Mouse (Mus musculus): ENCODE results near the gene B3gnt2. TPM values are rescaled to one million over a fixed set of nuclear protein-coding genes. Genes with fewer than 3 reads are reported as not detected.

Gene B3gnt2
- polyA plus RNA-seq, 1 experiment from 2014 or later: 8.4 TPM

DNA sequence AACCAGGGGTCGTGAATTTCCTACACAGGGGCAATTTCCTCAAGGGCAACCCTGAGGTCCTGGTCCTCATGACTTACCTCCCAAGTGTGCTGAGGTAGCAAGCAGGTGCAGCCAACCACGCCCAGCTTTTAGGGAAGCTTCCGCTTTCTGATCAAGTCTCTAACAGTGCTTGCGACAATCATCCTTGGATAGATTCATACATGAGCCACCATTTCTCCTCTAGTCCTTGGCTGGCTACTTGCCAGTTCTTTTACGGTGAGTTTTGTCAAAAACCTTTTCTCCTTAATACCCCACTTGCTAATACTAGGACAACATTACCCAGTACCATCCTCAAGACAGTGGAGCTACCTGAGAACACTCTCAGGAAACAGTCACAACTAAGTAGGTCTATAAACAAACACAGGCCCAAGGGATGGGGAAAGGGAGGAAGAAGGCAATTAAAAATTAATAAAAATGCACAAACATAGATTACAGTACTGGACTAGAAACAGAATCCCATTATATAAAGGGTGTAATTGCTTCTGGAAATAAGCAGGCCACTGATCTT lies 12.0 kb downstream of the B3gnt2 start:
- Histone ChIP-seq H3K9ac (ENCODE audit: low read length) (no peak overlapping the region), H3K4me3 (ENCODE audit: low read depth, low read length) (no peak overlapping the region), H3K4me2 (ENCODE audit: low read length) (no peak overlapping the region), H3K9me3 (ENCODE audit: control insufficient read depth, low read length) (no peaks in the 10 kb centered on the region), H3K27ac (ENCODE audit: low read depth) (no peak overlapping the region), H3K36me3 (ENCODE audit: control insufficient read depth, insufficient read depth, low read length) (no peaks in the 10 kb centered on the region), H3K4me1 (replicated peaks; ENCODE audit: control insufficient read depth, insufficient read depth, low read length) (peaks cover 11% of the 10 kb centered on the region; the same call in 1 of the 2 replicates), H3K27me3 (replicated peaks; ENCODE audit: control insufficient read depth, insufficient read depth, low read length) (no peaks in the 10 kb centered on the region)
- no peak for ATAC-seq (replicated peaks; ENCODE audit: low FRiP score, low TSS enrichment, low read depth)
- WGBS: 77% methylated on average over 5 of the region's 5 CpGs
- no peak for DNase-seq (ENCODE audit: low spot score)

DNA sequence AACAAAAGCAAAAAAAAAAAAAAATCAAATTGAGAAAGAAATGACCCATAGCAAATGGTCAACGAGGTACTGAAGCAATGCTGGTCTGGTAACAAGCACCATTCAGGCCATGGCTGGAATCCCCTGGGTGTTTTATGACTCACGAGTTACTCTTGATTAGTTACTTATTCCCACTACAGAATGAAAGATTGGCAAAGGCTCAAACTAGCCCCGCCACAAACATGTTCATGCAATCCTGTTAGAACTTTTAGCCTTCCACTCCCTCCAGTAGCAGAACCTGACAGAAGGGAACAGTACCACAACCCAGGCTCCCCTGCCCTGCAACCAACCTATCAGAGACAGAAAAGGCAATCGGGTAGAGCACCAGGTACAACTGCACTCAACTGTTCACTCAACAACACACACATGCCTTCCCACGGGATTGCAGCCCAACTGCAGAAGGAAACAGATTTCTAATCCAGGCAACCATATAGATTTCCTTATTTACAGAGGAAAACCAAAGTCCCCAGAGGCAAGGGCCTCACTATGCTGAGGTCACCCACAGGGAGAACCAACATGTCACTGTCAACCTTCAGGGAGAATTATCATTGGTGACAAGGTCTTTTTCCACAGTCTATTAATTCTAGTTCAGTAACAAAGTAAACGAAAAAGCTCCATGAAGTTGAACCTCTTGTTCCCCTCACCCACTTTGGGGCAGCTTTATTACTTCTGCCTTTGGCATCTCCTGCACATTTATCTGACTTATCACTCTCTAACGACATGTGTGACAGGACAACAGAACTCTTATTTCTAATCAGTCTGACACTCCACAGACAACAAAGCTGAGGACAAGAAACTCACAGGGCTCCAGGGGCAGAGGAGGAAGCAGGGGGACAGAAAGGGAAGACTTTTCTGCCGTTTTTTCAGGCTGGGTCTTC lies 12.8 kb downstream of the B3gnt2 start:
- H3K27me3 ChIP-seq (replicated peaks; ENCODE audit: control insufficient read depth, insufficient read depth, low read length): no peaks in the 10 kb centered on the region
- no peak overlapping the region for H3K4me2 ChIP-seq (ENCODE audit: low read length)
- H3K9ac ChIP-seq (ENCODE audit: low read length): no peak overlapping the region
- no peak overlapping the region for H3K4me3 ChIP-seq (ENCODE audit: low read depth, low read length)
- DNase-seq (ENCODE audit: low spot score) (no peak), ATAC-seq (replicated peaks; ENCODE audit: low FRiP score, low TSS enrichment, low read depth) (no peak)
- no peaks in the 10 kb centered on the region for H3K36me3 ChIP-seq (ENCODE audit: control insufficient read depth, insufficient read depth, low read length)
- H3K4me1 ChIP-seq (replicated peaks; ENCODE audit: control insufficient read depth, insufficient read depth, low read length): peaks cover 11% of the 10 kb centered on the region; the same call in 1 of the 2 replicates
- H3K9me3 ChIP-seq (ENCODE audit: control insufficient read depth, low read length): no peaks in the 10 kb centered on the region
- no peak overlapping the region for H3K27ac ChIP-seq (ENCODE audit: low read depth)
- 44% methylated on average over 8 of the region's 8 CpGs for WGBS

DNA sequence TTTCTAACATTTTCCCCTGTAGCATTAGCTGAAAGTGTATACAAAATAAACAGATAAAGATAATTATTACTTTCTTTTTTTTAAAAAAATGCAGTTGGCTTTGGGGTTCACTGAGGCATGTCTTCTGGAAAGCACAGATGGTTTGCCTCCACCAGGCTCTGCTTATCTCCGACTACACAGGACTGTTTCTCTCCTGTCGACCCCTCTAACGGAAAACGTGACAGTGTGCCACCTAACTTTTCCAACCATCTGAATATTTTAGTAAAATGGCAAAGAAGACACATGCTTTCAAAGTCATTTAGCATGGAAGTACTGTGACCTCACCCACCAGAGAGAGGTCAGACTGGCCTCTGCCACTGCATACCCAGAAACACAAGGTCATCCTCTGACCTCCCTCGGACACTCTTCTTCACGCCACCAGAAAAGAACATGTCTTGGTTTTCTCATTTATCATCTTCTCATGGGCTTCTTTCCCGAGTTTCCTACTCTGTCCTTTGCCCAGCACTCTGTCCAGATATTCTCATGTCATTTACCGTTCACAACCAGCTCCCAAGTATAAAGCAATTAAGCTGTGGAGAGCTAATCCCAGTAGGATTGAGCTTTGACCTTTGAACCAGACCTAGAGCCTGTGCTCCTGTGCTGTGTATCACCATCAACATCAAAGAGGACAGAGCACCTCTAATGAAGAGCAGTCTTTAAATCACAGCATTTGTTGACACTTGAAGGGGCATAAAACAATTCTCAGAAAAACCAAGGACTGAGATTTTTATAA lies 13.6 kb downstream of the B3gnt2 start:
- H3K4me3 ChIP-seq (ENCODE audit: low read depth, low read length): no peak overlapping the region
- no peak overlapping the region for H3K9ac ChIP-seq (ENCODE audit: low read length)
- no peaks in the 10 kb centered on the region for H3K36me3 ChIP-seq (ENCODE audit: control insufficient read depth, insufficient read depth, low read length)
- no peaks in the 10 kb centered on the region for H3K27me3 ChIP-seq (replicated peaks; ENCODE audit: control insufficient read depth, insufficient read depth, low read length)
- H3K4me1 ChIP-seq (replicated peaks; ENCODE audit: control insufficient read depth, insufficient read depth, low read length): peaks cover 11% of the 10 kb centered on the region; the same call in 1 of the 2 replicates
- 48% methylated on average over 8 of the region's 8 CpGs for WGBS
- no peak overlapping the region for H3K27ac ChIP-seq (ENCODE audit: low read depth)
- DNase-seq (ENCODE audit: low spot score) (no peak), ATAC-seq (replicated peaks; ENCODE audit: low FRiP score, low TSS enrichment, low read depth) (no peak)
- H3K9me3 ChIP-seq (ENCODE audit: control insufficient read depth, low read length): no peaks in the 10 kb centered on the region
- H3K4me2 ChIP-seq (ENCODE audit: low read length): no peak overlapping the region

DNA sequence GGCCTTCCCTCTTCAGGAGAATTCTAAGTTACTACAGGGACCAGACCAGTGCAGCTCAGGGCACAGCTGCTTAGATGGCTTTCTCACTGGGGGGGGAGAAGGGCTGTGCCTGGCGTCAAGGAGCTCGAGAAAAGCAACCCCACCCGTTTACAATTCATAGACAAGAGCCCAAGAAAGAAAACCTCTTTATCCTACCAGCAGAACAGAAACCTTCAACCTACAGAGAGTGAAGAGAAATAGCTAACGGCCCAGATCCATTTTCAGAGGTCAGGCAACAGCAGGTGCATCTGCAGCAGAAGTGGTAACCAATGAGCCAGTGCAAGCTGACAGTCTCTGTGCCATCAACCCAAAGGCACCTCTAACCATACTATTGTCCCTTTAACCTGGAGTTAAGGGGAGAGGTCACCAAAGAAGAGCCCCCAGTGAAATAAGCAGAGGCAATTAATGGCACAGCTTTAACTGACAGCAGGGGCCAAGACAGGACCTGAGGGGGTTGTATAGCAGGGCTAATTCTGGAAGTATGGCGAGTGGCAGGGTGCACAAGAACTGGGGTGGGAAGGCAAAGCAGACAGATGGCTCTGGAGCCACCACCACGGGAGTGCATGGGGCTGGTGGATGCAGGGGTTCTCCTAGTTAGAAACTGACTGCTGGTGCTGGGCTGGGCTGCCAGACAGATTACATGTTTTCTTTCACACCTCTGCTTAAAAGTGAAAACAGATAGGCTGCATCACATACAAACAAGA lies 14.5 kb downstream of the B3gnt2 start:
- Histone ChIP-seq H3K36me3 (ENCODE audit: control insufficient read depth, insufficient read depth, low read length) (no peaks in the 10 kb centered on the region), H3K27me3 (replicated peaks; ENCODE audit: control insufficient read depth, insufficient read depth, low read length) (no peaks in the 10 kb centered on the region), H3K27ac (ENCODE audit: low read depth) (no peak overlapping the region), H3K9me3 (ENCODE audit: control insufficient read depth, low read length) (no peaks in the 10 kb centered on the region), H3K4me2 (ENCODE audit: low read length) (no peak overlapping the region), H3K4me1 (replicated peaks; ENCODE audit: control insufficient read depth, insufficient read depth, low read length) (peaks cover 11% of the 10 kb centered on the region; the same call in 1 of the 2 replicates), H3K4me3 (ENCODE audit: low read depth, low read length) (no peak overlapping the region), H3K9ac (ENCODE audit: low read length) (no peak overlapping the region)
- ATAC-seq (replicated peaks; ENCODE audit: low FRiP score, low TSS enrichment, low read depth) (no peak), DNase-seq (ENCODE audit: low spot score) (no peak)
- WGBS: 55% methylated on average over 6 of the region's 6 CpGs

DNA sequence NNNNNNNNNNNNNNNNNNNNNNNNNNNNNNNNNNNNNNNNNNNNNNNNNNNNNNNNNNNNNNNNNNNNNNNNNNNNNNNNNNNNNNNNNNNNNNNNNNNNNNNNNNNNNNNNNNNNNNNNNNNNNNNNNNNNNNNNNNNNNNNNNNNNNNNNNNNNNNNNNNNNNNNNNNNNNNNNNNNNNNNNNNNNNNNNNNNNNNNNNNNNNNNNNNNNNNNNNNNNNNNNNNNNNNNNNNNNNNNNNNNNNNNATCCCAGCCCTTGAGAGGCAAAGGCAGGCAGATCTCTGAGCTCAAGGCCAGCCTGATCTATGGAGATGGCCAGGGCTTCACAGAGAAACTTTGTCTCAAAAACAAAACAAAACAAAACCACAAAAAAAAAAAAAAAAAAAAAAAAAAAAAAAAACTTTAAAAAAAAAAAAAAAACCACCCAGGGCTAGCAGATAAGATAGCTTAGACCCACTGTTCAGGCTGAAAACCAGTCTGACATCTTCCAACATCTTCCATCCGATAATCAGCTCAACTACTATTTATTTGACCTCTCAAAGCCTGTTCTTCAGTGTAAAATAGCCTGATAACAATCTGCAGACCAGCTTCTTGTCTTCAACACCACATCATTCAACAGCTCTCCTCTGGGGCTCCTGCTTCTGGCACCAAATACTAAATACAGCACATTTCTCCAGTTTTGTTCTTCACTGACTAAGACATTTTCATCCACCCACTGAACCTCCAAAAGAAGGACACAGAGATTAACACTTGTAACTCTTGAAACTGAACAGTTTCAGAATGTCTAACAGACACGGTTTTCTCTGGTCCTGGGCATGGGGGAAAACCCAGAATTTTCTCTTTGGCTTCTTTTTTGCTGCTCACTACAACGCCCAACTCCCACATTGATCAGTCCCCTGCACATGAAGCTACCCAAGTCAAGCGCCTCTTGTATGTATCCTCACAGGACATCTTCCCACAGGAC lies 15.7 kb downstream of the B3gnt2 start:
- 68% methylated on average over 4 of the region's 4 CpGs for WGBS
- ATAC-seq (replicated peaks; ENCODE audit: low FRiP score, low TSS enrichment, low read depth): no peak
- H3K36me3 ChIP-seq (ENCODE audit: control insufficient read depth, insufficient read depth, low read length): no peaks in the 10 kb centered on the region
- no peaks in the 10 kb centered on the region for H3K27me3 ChIP-seq (replicated peaks; ENCODE audit: control insufficient read depth, insufficient read depth, low read length)
- no peak overlapping the region for H3K27ac ChIP-seq (ENCODE audit: low read depth)
- H3K4me1 ChIP-seq (replicated peaks; ENCODE audit: control insufficient read depth, insufficient read depth, low read length): peaks cover 11% of the 10 kb centered on the region; the same call in 1 of the 2 replicates
- H3K9me3 ChIP-seq (ENCODE audit: control insufficient read depth, low read length): no peaks in the 10 kb centered on the region
- no peak overlapping the region for H3K4me3 ChIP-seq (ENCODE audit: low read depth, low read length)
- no peak for DNase-seq (ENCODE audit: low spot score)
- H3K9ac ChIP-seq (ENCODE audit: low read length): no peak overlapping the region
- no peak overlapping the region for H3K4me2 ChIP-seq (ENCODE audit: low read length)

DNA sequence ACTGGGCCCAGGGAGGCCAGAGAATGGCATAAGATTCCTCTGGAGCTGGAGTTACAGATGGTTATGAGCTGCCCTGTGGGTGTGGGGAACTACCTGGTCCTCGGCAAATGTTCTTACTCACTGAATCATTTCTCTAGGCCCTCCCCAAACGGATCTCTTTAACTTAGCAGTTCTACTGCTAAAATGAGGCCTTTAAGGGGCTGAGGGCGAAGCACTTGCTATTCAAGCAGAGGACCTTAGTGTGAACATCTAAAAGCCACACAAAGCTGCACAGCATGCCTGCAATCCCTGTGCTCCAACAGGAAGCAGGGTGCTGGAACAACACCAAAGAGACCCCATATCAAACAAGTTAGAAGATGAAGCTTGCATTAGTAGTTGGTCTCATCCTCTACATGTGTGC lies 21.3 kb downstream of the B3gnt2 start:
- DNase-seq (ENCODE audit: low spot score): no peak
- H3K9me3 ChIP-seq (ENCODE audit: control insufficient read depth, low read length): no peaks in the 10 kb centered on the region
- WGBS: 75% methylated on average over 3 of the region's 3 CpGs
- 0 out of 2 replicates have a peak, but pooled peaks cover 4% of the 10 kb centered on the region for H3K36me3 ChIP-seq (ENCODE audit: control insufficient read depth, insufficient read depth, low read length)
- no peak overlapping the region for H3K4me2 ChIP-seq (ENCODE audit: low read length)
- H3K4me3 ChIP-seq (ENCODE audit: low read depth, low read length): no peak overlapping the region
- no peaks in the 10 kb centered on the region for H3K4me1 ChIP-seq (replicated peaks; ENCODE audit: control insufficient read depth, insufficient read depth, low read length)
- no peaks in the 10 kb centered on the region for H3K27me3 ChIP-seq (replicated peaks; ENCODE audit: control insufficient read depth, insufficient read depth, low read length)
- no peak for ATAC-seq (replicated peaks; ENCODE audit: low FRiP score, low TSS enrichment, low read depth)
- H3K9ac ChIP-seq (ENCODE audit: low read length): no peak overlapping the region
- H3K27ac ChIP-seq (ENCODE audit: low read depth): no peak overlapping the region

DNA sequence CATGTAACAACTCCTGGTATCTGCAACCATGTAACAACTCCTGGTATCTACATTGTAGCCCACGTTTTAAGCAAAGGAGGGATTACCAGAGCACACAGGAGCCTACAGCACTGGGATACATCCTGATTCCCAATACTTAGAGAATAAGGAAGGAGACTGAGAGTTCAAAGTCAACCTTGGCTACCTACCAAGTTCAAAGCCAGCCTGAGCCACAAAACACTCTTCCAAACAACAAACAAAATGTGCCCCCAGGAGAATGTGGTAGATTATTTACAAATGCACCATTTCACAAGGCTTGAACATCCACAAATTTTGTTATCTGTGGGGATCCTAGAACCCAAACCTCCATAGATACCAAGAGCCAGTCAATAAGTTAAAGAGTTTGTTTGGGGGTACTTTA lies 22.4 kb downstream of the B3gnt2 start:
- Histone ChIP-seq H3K27ac (ENCODE audit: low read depth) (no peak overlapping the region), H3K9ac (ENCODE audit: low read length) (no peak overlapping the region), H3K4me1 (replicated peaks; ENCODE audit: control insufficient read depth, insufficient read depth, low read length) (no peaks in the 10 kb centered on the region), H3K27me3 (replicated peaks; ENCODE audit: control insufficient read depth, insufficient read depth, low read length) (no peaks in the 10 kb centered on the region), H3K36me3 (ENCODE audit: control insufficient read depth, insufficient read depth, low read length) (0 out of 2 replicates have a peak, but pooled peaks cover 4% of the 10 kb centered on the region), H3K4me3 (ENCODE audit: low read depth, low read length) (no peak overlapping the region), H3K9me3 (ENCODE audit: control insufficient read depth, low read length) (no peaks in the 10 kb centered on the region), H3K4me2 (ENCODE audit: low read length) (no peak overlapping the region)
- 56% methylated on average over 1 of the region's 1 CpGs for WGBS
- DNase-seq (ENCODE audit: low spot score) (no peak), ATAC-seq (replicated peaks; ENCODE audit: low FRiP score, low TSS enrichment, low read depth) (no peak)
